ENCODE assay signal across 8 mouse cellular contexts in the genomic region with DNA sequence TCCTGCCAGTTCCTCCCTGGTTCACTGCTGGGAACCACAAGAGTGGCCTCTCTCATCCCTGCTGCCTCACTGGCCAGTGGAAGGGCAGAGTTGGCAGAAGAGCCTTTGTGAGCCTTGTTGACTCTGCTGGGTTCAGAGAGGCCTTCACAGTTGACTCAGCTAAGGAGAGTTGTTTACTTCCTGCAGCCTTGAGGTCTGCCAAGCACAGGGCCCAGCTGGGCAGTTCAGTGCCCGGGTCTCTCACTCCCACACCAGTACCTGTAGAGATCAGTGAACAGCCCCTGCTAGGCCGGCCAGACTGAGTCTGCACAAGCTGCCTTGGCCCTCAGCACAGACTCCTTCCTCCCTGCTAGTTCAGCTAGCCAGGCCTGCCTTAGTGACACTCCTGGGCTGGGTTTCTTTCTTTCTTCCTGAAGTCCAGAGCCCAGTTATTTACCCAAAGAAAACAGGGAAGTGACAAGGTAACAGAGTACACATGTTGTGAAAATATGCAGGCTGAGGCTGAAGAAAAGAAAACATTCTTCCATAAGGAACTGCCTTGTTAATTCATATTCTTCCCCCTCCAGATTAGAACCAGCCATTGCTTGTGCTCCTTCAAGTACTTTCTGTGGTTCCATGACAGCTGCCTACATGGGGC.
DNase-seq lines count a peak whose midpoint lies in the region; ATAC-seq and TF ChIP-seq lines count a peak whose summit lies in the region.
"Had no signal": no experiment of that assay in that cellular context is flagged by ENCODE, and none has a peak within 500 bp of the region (broad histone marks: within the 10 kb centered on the region; RNA-seq: fewer than 3 reads in every experiment).

No protein-coding gene starts in this region.

- H3K4me3 ChIP-seq in layer of hippocampus, adult 2 months: no peak overlapping the region
- no peak overlapping the region for H3K4me3 ChIP-seq in embryonic facial prominence, embryonic 11.5 days (ENCODE audit: low read depth, low read length)
- H3K4me3 ChIP-seq in intestine, embryonic 14.5 days (ENCODE audit: low read depth, low read length): no peak overlapping the region

- no peak for DNase-seq in layer of hippocampus, adult 2 months (ENCODE audit: low spot score in 2 of 2)
- no peak for DNase-seq in layer of hippocampus, postnatal 36 days
- DNase-seq in embryonic facial prominence, embryonic 11.5 days (ENCODE audit: low spot score): no peak
- no peak for DNase-seq in intestine, embryonic 14.5 days (ENCODE audit: low spot score)
- DNase-seq in skeletal muscle tissue, adult 2 months (ENCODE audit: low read depth, low spot score): peak; percentile 49
- no peak for DNase-seq in right cerebral cortex, postnatal 25 days
- no peak for DNase-seq in thymus, postnatal 10 days (ENCODE audit: low spot score in 2 of 2)

- H3K27me3 ChIP-seq in embryonic facial prominence, embryonic 11.5 days (ENCODE audit: control insufficient read depth, insufficient read depth, low read length): no peaks in the 10 kb centered on the region
- no peaks in the 10 kb centered on the region for H3K27me3 ChIP-seq in intestine, embryonic 14.5 days (replicated peaks; ENCODE audit: control insufficient read depth, insufficient read depth, low read length)

- H3K36me3 ChIP-seq in embryonic facial prominence, embryonic 11.5 days (replicated peaks; ENCODE audit: control insufficient read depth, insufficient read depth, low read depth, low read length): no peaks in the 10 kb centered on the region
- H3K36me3 ChIP-seq in intestine, embryonic 14.5 days (ENCODE audit: control insufficient read depth, insufficient read depth, low read length): no peaks in the 10 kb centered on the region

- no peak overlapping the region for H3K9ac ChIP-seq in embryonic facial prominence, embryonic 11.5 days (replicated peaks; ENCODE audit: low read length)
- H3K9ac ChIP-seq in intestine, embryonic 14.5 days (ENCODE audit: low read length): no peak overlapping the region

- H3K9me3 ChIP-seq in embryonic facial prominence, embryonic 11.5 days (replicated peaks; ENCODE audit: control insufficient read depth, low read length): no peaks in the 10 kb centered on the region
- no peaks in the 10 kb centered on the region for H3K9me3 ChIP-seq in intestine, embryonic 14.5 days (ENCODE audit: control insufficient read depth, low read length)

- peak overlapping the region; percentile 89 for H3K27ac ChIP-seq in layer of hippocampus, adult 2 months
- H3K27ac ChIP-seq in embryonic facial prominence, embryonic 11.5 days (replicated peaks; ENCODE audit: low read depth, low read length): peak overlapping the region; percentile 48; the same call in 1 of the 2 replicates
- peak overlapping the region; percentile 77 for H3K27ac ChIP-seq in intestine, embryonic 14.5 days (ENCODE audit: low read depth)

- WGBS in embryonic facial prominence, embryonic 11.5 days: 52% methylated on average over 2 of the region's 2 CpGs
- 40% methylated on average over 2 of the region's 2 CpGs for WGBS in intestine, embryonic 14.5 days

- 0 out of 2 replicates have a peak, but pooled peaks have one; percentile 16 for ATAC-seq in embryonic facial prominence, embryonic 11.5 days (replicated peaks; ENCODE audit: insufficient number of reproducible peaks, low FRiP score, low TSS enrichment, low read depth)
- ATAC-seq in intestine, embryonic 14.5 days (replicated peaks; ENCODE audit: low FRiP score, low TSS enrichment, low read depth): no peak
- ATAC-seq: forebrain, embryonic 14.5 days had no signal

- no peak overlapping the region for H3K4me2 ChIP-seq in embryonic facial prominence, embryonic 11.5 days (ENCODE audit: low read depth, low read length)
- H3K4me2 ChIP-seq in intestine, embryonic 14.5 days (ENCODE audit: low read length): no peak overlapping the region

- no peak for TF ChIP-seq CTCF in layer of hippocampus, adult 2 months (conservative IDR thresholded peaks at IDR 0.05)

- H3K4me1 ChIP-seq in embryonic facial prominence, embryonic 11.5 days (ENCODE audit: control insufficient read depth, insufficient read depth, low read length): peaks cover 4% of the 10 kb centered on the region; the same call in 1 of the 2 replicates
- peaks cover 33% of the 10 kb centered on the region for H3K4me1 ChIP-seq in intestine, embryonic 14.5 days (replicated peaks; ENCODE audit: control insufficient read depth, insufficient read depth, low read length)
